Mouse (Mus musculus): ENCODE results near the gene Oaz3.

Gene Oaz3

GRCm38 (mm10) chr3:94443597-94443964 lies at the start of gene Oaz3:
Oaz3 (minus strand) TSS chr3:94443915.
- Histone ChIP-seq H3K27me3 (ENCODE audit: insufficient read depth, low read length) (peaks cover 9% of the 10 kb centered on the region), H3K4me1 (replicated peaks; ENCODE audit: low read depth, low read length) (peaks cover 10% of the 10 kb centered on the region), H3K9me3 (ENCODE audit: low read length) (no peaks in the 10 kb centered on the region), H3K36me3 (ENCODE audit: insufficient read depth, low read length) (peaks cover 42% of the 10 kb centered on the region), H3K4me3 (replicated peaks; ENCODE audit: low read length) (peak within 1 kb of the TSS; percentile 100)
- TF ChIP-seq NANOG (IDR thresholded peaks at IDR 0.05; ENCODE audit: borderline replicate concordance, low read length) (no peak), POU5F1 (IDR thresholded peaks at IDR 0.05; ENCODE audit: borderline replicate concordance, low read length) (no peak), CTCF (conservative IDR thresholded peaks at IDR 0.05; ENCODE audit: low read length) (no peak)

DNA sequence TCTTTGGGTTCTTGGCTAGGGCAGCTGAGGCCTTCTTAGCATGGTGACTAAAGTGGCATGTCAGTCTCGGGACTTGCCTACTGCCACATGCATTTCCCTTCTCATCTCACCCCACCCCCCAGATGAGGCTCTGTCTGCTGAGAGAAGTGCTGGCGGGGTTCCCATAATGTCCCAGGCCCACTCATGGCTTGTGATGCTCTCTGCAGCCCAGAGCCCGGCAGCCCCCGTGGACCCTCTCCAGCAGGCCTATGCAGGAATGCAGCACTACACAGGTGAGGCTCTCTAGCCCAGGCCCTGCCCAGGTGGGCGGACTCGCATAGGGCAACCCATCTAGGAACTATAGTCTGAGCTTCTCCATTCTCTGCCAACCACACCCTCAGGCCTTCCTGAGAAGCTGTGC lies 43.9 kb upstream of the Oaz3 start:
- no peak for TF ChIP-seq NANOG (IDR thresholded peaks at IDR 0.05; ENCODE audit: borderline replicate concordance, low read length)
- no peak for TF ChIP-seq CTCF (conservative IDR thresholded peaks at IDR 0.05; ENCODE audit: low read length)
- no peak for TF ChIP-seq POU5F1 (IDR thresholded peaks at IDR 0.05; ENCODE audit: borderline replicate concordance, low read length)
- Histone ChIP-seq H3K27me3 (ENCODE audit: insufficient read depth, low read length) (no peaks in the 10 kb centered on the region), H3K4me3 (replicated peaks; ENCODE audit: low read length) (0 out of 2 replicates have a peak overlapping the region, but pooled peaks have one; percentile 13), H3K9me3 (ENCODE audit: low read length) (no peaks in the 10 kb centered on the region), H3K4me1 (replicated peaks; ENCODE audit: low read depth, low read length) (peaks cover 59% of the 10 kb centered on the region), H3K36me3 (ENCODE audit: insufficient read depth, low read length) (peaks cover 5% of the 10 kb centered on the region; the same call in 1 of the 2 replicates)

DNA sequence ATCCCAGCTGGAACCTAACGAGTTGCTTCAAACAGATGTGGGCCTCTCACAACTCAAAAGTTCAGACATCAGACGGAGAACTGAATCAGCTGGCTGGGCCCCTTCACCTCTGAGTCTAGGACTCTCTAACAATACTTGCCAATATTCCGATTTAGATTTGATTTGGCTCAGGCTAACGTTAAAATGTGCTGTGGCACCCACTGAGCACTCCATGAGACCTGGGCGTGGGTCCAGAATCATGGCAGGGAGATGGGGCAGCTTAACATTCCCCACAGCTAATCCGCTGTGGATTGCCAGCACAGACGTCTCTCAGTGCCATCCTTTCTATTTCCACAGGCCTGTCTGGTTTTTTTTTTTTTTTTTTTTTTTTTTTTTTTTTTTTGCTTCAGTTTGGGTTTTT lies 42.2 kb upstream of the Oaz3 start:
- Histone ChIP-seq H3K4me1 (replicated peaks; ENCODE audit: low read depth, low read length) (peaks cover 60% of the 10 kb centered on the region), H3K9me3 (ENCODE audit: low read length) (no peaks in the 10 kb centered on the region), H3K36me3 (ENCODE audit: insufficient read depth, low read length) (no peaks in the 10 kb centered on the region), H3K4me3 (replicated peaks; ENCODE audit: low read length) (no peak overlapping the region), H3K27me3 (ENCODE audit: insufficient read depth, low read length) (peaks cover 16% of the 10 kb centered on the region)
- TF ChIP-seq POU5F1 (IDR thresholded peaks at IDR 0.05; ENCODE audit: borderline replicate concordance, low read length) (no peak), NANOG (IDR thresholded peaks at IDR 0.05; ENCODE audit: borderline replicate concordance, low read length) (no peak), CTCF (conservative IDR thresholded peaks at IDR 0.05; ENCODE audit: low read length) (no peak)

GRCm38 (mm10) chr3:94483790-94484439 lies 40.2 kb upstream of the Oaz3 start:
- Histone ChIP-seq H3K36me3 (ENCODE audit: insufficient read depth, low read length) (no peaks in the 10 kb centered on the region), H3K27me3 (ENCODE audit: insufficient read depth, low read length) (peaks cover 33% of the 10 kb centered on the region), H3K9me3 (ENCODE audit: low read length) (no peaks in the 10 kb centered on the region), H3K4me1 (replicated peaks; ENCODE audit: low read depth, low read length) (peaks cover 64% of the 10 kb centered on the region), H3K4me3 (replicated peaks; ENCODE audit: low read length) (no peak overlapping the region)
- TF ChIP-seq POU5F1 (IDR thresholded peaks at IDR 0.05; ENCODE audit: borderline replicate concordance, low read length) (no peak), CTCF (conservative IDR thresholded peaks at IDR 0.05; ENCODE audit: low read length) (no peak)

- peaks cover 67% of the 10 kb centered on the region for H3K4me1 ChIP-seq (replicated peaks; ENCODE audit: low read depth, low read length)
- no peaks in the 10 kb centered on the region for H3K36me3 ChIP-seq (ENCODE audit: insufficient read depth, low read length)
- no peak overlapping the region for H3K4me3 ChIP-seq (replicated peaks; ENCODE audit: low read length)
- TF ChIP-seq CTCF (conservative IDR thresholded peaks at IDR 0.05; ENCODE audit: low read length), result no peak
- no peak for TF ChIP-seq POU5F1 (IDR thresholded peaks at IDR 0.05; ENCODE audit: borderline replicate concordance, low read length)
- no peak for TF ChIP-seq NANOG (IDR thresholded peaks at IDR 0.05; ENCODE audit: borderline replicate concordance, low read length)
- peaks cover 39% of the 10 kb centered on the region for H3K27me3 ChIP-seq (ENCODE audit: insufficient read depth, low read length)
- H3K9me3 ChIP-seq (ENCODE audit: low read length), result no peaks in the 10 kb centered on the region
Observed at GRCm38 (mm10) chr3:94482764-94483385, 39.2 kb upstream of the Oaz3 start.

DNA sequence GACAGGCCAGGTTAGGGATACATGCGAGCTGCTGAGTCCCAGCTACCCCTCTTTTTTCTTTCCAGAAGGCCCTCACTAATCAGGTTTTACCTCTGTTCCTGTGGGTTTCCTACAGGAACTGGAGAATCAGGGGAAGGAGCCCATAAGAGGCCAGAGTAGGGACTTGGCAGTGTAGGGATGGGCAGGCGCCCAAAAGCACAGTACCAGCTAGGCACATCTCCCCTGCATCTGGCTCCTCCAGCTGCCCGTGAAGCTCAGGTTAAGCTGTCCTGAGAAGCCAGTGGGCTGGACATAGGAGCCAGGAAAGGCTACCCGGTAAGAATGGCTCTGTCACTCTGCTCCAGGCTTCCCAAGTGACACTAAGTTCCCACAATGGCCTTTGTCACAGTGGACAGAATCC lies 37.7 kb upstream of the Oaz3 start:
- Histone ChIP-seq H3K9me3 (ENCODE audit: low read length) (no peaks in the 10 kb centered on the region), H3K4me1 (replicated peaks; ENCODE audit: low read depth, low read length) (peaks cover 58% of the 10 kb centered on the region), H3K27me3 (ENCODE audit: insufficient read depth, low read length) (peaks cover 39% of the 10 kb centered on the region), H3K4me3 (replicated peaks; ENCODE audit: low read length) (no peak overlapping the region), H3K36me3 (ENCODE audit: insufficient read depth, low read length) (no peaks in the 10 kb centered on the region)
- TF ChIP-seq NANOG (IDR thresholded peaks at IDR 0.05; ENCODE audit: borderline replicate concordance, low read length), result no peak
- TF ChIP-seq POU5F1 (IDR thresholded peaks at IDR 0.05; ENCODE audit: borderline replicate concordance, low read length), result no peak
- TF ChIP-seq CTCF (conservative IDR thresholded peaks at IDR 0.05; ENCODE audit: low read length), result no peak

DNA sequence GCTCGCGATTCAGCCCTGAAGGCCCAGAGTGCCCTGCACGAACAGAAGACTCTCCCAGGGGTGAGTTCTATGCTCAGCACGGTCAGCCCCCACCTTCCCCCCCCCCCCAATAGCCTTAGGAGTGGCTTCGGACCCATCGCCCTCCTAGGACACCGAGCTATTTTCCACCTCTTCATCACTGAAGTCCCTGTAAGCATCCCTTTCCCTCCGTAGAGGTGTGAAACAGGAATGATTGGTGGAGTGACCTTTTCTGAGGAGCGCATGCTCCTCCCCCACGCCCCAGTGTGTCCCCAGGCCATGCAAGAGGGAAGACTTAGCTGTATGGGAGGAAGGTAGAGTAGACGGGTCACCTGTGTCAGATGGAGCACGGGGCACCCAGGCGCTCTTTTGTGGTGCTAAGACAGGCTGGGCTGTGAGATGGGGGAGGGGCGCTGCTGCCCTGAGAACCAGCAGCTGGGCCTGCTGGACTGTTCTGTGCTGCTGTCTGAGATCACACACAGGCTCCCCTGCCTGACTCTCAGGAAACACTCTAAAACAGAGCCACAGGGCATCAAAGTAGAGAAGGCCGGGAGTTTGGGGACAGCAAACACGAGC lies 36.7 kb upstream of the Oaz3 start, which contains the start of gene Riiad1:
Riiad1 (minus strand) TSS at position 51 of the 594 bp plus-strand sequence.
- H3K27me3 ChIP-seq (ENCODE audit: insufficient read depth, low read length), result peaks cover 45% of the 10 kb centered on the region
- H3K36me3 ChIP-seq (ENCODE audit: insufficient read depth, low read length), result no peaks in the 10 kb centered on the region
- H3K9me3 ChIP-seq (ENCODE audit: low read length), result no peaks in the 10 kb centered on the region
- no peak for TF ChIP-seq CTCF (conservative IDR thresholded peaks at IDR 0.05; ENCODE audit: low read length)
- TF ChIP-seq NANOG (IDR thresholded peaks at IDR 0.05; ENCODE audit: borderline replicate concordance, low read length), result no peak
- TF ChIP-seq POU5F1 (IDR thresholded peaks at IDR 0.05; ENCODE audit: borderline replicate concordance, low read length), result no peak
- H3K4me1 ChIP-seq (replicated peaks; ENCODE audit: low read depth, low read length), result peaks cover 52% of the 10 kb centered on the region
- peak within 1 kb of the TSS; percentile 65 for H3K4me3 ChIP-seq (replicated peaks; ENCODE audit: low read length)

GRCm38 (mm10) chr3:94479564-94479963 lies 35.8 kb upstream of the Oaz3 start:
- Histone ChIP-seq H3K9me3 (ENCODE audit: low read length) (no peaks in the 10 kb centered on the region), H3K36me3 (ENCODE audit: insufficient read depth, low read length) (no peaks in the 10 kb centered on the region), H3K27me3 (ENCODE audit: insufficient read depth, low read length) (peaks cover 46% of the 10 kb centered on the region), H3K4me1 (replicated peaks; ENCODE audit: low read depth, low read length) (peaks cover 45% of the 10 kb centered on the region), H3K4me3 (replicated peaks; ENCODE audit: low read length) (peak overlapping the region; percentile 65)
- no peak for TF ChIP-seq POU5F1 (IDR thresholded peaks at IDR 0.05; ENCODE audit: borderline replicate concordance, low read length)
- no peak for TF ChIP-seq CTCF (conservative IDR thresholded peaks at IDR 0.05; ENCODE audit: low read length)
- no peak for TF ChIP-seq NANOG (IDR thresholded peaks at IDR 0.05; ENCODE audit: borderline replicate concordance, low read length)

Data from E14TG2a.4 (cell line).